Mouse (Mus musculus) olfactory bulb, adult 2 months (tissue): Measurements from ENCODE around the gene Tshz2. TPM values are rescaled to one million over a fixed set of nuclear protein-coding genes. Genes with fewer than 3 reads are reported as not detected.

Source experiments
- H3K27ac ChIP-seq: fragments of 200-500 bp; 2 replicates; pipeline ENCODE4 v1.5.1; 2012; ENCODE audit warnings: low read depth, low read length; ENCODE audit not compliant: insufficient read depth
- H3K4me1 ChIP-seq: fragments of 200-500 bp; 2 replicates; pipeline ENCODE4 v1.6.1; 2012; ENCODE audit warnings: low read length; ENCODE audit not compliant: control insufficient read depth, insufficient read depth
- H3K4me3 ChIP-seq: fragments of 200-500 bp; 2 replicates; pipeline ENCODE4 v1.5.1; 2012; ENCODE audit warnings: mild to moderate bottlenecking, low read depth, low read length, moderate library complexity; ENCODE audit not compliant: insufficient read depth
- CTCF ChIP-seq: fragments of 200-500 bp; IDR thresholded peaks from 2 replicates; pipeline ENCODE4 v1.5.1; 2012; ENCODE audit warnings: low read depth, mild to moderate bottlenecking, low read length, moderate library complexity; ENCODE audit not compliant: insufficient read depth
- POLR2A ChIP-seq: fragments of 200-500 bp; IDR thresholded peaks from 2 replicates; pipeline ENCODE4 v1.6.1; 2012; ENCODE audit warnings: mild to moderate bottlenecking, low read depth, low read length, moderate library complexity; ENCODE audit not compliant: insufficient read depth
- WGBS: fragments of 180-500 bp; shearing (Covaris S2); methylation state at CpG from one replicate; pipeline ENCODE4 v1.1.7; 2018; 5-methylcytosine and 5-hydroxymethylcytosine counted together
- polyA plus RNA-seq: library from polyadenylated mRNA; stranded (reverse); fragments of >200 nt; gene quantifications from 2 replicates; pipeline ENCODE4 v1.2.4, GENCODE M21; 2012; ENCODE audit warnings: low replicate concordance; ENCODE audit not compliant: missing spikeins, insufficient read depth, insufficient read length

Tshz2 gene
- polyA plus RNA-seq, 1 experiment, result not detected

DNA sequence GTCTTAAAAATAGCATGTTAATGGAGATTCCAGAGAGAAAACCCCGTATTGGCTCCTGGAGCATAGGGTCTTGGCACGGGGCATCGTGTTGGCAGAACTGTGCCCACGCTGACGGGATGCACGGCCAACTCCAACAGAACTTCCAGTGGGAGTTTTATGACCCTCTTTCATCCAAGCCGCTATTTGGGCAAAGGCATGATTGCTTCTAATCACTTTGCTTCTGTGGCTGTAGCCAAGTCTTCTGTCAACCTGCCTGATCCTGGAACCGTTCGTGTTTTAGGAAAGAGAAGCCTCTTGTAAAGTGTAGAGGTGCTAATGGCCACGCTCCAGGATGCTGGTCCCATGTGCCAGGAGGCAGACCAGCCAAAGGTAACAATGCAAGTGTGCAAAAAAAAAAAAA lies 350.1 kb downstream of the Tshz2 start:
- Histone ChIP-seq H3K4me1 (no peaks in the 10 kb centered on the region), H3K4me3 (no peak overlapping the region), H3K27ac (no peak overlapping the region)
- TF ChIP-seq POLR2A, result no peak
- TF ChIP-seq CTCF, result no peak
- 24% methylated on average over 10 of the region's 10 CpGs for WGBS

DNA sequence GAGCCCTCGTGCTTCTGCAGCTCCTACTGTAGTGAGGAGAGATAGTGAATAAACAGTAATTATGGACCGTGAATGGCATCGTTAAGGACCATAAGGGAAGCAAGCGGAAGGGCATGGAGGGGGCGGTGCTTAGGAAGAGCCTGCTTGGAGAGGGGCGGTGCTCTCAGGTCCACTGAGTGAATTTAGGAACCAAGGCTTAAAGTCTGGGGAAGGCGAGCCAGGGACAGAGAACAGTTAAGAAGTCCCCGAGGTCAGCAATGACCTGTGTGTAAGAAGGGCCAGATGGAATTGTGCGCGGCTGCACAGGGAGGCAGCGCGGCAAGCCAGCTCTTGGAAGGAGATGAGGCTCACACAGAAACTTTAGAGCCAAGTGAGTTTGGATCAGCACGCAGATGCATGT lies 354.4 kb downstream of the Tshz2 start:
- no peak overlapping the region for H3K27ac ChIP-seq
- 62% methylated on average over 13 of the region's 13 CpGs for WGBS
- TF ChIP-seq CTCF, result no peak
- TF ChIP-seq POLR2A, result no peak
- H3K4me3 ChIP-seq, result no peak overlapping the region
- no peaks in the 10 kb centered on the region for H3K4me1 ChIP-seq

DNA sequence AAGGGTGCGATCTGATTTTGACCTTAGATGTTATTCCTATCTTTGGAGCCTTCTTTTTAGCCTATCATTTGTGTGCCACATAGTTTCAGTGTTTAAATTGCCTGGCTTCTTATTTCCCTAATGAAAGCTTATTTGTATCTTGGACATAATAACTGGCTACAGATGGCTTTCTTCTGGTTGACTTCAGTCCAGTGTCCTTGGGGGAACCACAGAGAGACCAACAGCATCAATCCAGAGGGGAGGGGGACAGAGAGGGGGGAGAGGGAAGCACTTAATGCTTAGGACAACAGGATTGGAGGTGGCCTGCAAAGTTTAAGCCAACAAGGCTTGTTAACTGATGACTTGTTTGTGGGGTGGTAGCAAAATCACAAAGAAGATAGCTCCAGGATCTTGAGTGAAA lies 356.4 kb downstream of the Tshz2 start:
- Histone ChIP-seq H3K27ac (no peak overlapping the region), H3K4me3 (no peak overlapping the region), H3K4me1 (no peaks in the 10 kb centered on the region)
- no peak for TF ChIP-seq POLR2A
- TF ChIP-seq CTCF, result no peak
- 98% methylated on average over 1 of the region's 1 CpGs for WGBS

DNA sequence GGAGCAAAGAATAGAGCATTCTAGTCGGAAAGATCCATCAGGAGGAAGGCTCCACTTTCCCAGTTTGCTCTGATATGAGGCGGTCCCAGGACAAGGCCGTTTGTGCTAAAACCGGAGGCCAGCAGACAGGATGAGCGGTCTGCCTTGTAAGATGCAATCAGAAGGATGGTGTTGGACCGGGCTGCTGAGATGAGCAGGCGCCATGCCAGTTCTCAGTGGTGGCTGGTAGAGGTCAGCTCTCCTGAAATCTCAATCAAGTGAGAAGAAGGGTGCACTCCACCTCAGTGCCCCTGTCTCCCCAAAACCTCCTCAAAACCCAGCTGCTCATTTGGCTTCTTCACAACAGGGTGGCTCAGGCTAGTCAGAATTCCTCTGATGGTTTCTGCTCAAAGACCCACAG lies 358.2 kb downstream of the Tshz2 start:
- TF ChIP-seq CTCF, result no peak
- TF ChIP-seq POLR2A, result no peak
- 95% methylated on average over 7 of the region's 7 CpGs for WGBS
- no peak overlapping the region for H3K27ac ChIP-seq
- H3K4me1 ChIP-seq, result 0 out of 2 replicates have a peak, but pooled peaks cover 2% of the 10 kb centered on the region
- no peak overlapping the region for H3K4me3 ChIP-seq

DNA sequence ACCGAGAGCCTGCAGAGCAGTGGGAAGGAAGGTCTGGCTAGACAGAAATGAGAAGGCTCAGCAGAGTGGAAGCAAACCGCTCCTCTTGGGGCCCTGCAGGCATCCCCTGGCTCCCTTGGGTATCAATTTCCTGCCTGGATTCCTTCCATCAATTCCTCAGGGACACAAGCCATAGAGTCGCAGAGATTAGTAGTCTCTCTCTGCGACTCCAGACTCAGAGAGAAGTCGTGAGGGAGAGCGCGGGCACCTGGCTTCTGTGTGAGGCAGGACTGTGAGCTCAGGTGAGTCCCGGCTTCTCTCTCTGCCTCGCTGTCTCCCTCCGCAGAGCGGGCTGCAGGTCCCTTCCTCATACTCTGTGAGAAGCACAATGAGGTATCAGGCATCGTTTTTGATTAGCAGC lies 363.2 kb downstream of the Tshz2 start:
- Histone ChIP-seq H3K4me1 (0 out of 2 replicates have a peak, but pooled peaks cover 4% of the 10 kb centered on the region), H3K4me3 (no peak overlapping the region), H3K27ac (no peak overlapping the region)
- no peak for TF ChIP-seq POLR2A
- TF ChIP-seq CTCF, result no peak
- WGBS, result 34% methylated on average over 12 of the region's 12 CpGs

DNA sequence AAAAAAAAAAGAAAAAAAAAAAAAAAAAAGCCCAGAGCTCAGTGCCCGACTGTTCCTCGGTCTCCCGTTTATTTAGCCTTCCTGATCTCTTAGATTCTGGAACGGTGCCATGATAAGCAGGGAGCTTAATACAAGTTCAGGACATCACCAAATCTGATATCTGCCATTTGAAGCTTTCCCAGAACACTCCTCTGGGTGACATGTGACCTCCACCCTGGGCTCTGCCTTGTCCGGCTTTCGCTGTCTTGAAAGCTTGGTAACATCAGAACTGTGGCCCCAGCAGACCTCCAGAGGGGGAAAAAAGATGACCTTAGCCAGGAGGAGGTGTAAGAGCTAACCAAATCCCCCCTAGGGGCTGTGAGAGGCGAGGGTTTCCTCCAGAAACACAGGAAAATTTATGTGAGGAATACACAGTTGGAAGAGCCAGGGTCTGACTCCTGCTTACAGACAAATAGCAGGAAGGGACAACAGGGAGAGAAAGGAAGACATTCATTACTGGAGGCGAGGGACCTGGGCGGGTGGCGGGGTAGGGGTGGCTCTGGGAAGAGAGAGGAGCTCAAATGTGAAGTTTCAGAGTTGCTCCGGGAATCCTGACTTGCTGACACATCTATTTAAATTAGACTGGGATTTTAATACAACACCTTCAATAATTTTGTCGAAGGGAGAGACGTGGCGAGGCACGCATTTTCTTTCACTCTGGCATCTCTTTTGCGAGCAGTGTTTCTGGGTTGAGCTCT lies 363.9 kb downstream of the Tshz2 start:
- 49% methylated on average over 16 of the region's 16 CpGs for WGBS
- no peak for TF ChIP-seq CTCF
- no peak for TF ChIP-seq POLR2A
- 0 out of 2 replicates have a peak, but pooled peaks cover 4% of the 10 kb centered on the region for H3K4me1 ChIP-seq
- H3K27ac ChIP-seq, result no peak overlapping the region
- no peak overlapping the region for H3K4me3 ChIP-seq

DNA sequence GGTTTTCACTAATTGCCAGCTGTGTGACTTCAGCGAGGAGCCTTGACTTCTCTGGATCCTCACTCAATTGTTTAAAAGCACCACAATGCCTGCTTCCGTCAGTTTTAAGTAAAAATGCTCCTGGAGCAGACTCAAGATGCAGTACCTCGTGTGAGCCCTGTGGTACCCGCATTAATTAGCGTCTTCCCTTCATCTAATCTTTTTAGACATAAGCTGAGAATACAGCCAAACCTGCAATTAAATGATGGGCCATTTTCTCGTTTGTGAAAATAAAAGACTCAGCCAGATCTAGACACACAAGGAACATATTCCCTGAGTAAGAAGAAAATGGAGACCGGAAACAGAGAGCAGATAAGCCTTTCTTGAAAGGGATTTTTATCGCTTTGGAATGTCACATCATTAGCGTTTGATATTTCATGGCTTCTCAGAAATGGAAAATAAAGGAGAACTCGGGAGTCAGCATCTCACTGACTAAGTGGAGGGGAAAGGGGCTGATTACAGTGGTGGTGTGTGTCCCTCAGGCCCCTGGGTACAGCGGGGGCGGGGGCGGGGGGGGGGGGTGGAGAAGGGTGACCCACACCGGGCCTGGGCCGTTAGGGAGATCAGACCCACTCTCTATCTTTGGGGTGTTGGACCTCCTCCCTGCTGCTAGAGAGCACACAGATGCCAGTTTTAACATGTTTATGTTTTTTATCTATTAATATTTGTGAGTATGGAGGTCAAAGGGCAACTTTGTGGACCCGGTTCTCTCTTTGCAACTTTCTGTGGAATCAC lies 364.6 kb downstream of the Tshz2 start:
- H3K4me1 ChIP-seq, result 0 out of 2 replicates have a peak, but pooled peaks cover 4% of the 10 kb centered on the region
- H3K4me3 ChIP-seq, result no peak overlapping the region
- no peak overlapping the region for H3K27ac ChIP-seq
- TF ChIP-seq POLR2A, result no peak
- TF ChIP-seq CTCF, result no peak
- 45% methylated on average over 16 of the region's 16 CpGs for WGBS

DNA sequence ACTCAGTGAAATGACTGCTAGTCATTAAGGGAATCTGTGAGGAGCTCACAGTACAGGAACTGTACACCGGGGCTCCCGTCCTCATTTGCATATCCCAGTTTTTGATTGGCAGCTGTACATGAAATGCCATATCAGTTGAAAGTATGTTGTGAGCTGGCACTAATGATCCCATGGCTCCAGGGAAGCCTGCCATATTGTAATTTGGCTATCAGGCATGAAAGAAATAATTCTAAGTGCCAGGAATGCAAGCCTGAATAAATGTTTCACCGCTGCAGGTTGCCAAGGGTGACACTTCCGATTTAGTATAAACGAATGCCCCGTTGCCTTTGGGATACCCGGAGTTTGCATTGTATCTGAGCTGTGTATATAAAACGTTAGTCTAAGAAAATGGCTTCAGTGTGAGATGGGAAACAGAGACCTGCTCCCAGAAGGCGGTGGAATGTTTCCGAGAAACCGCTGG lies 366.1 kb downstream of the Tshz2 start:
- no peak overlapping the region for H3K27ac ChIP-seq
- TF ChIP-seq POLR2A (no peak), CTCF (no peak)
- 17% methylated on average over 11 of the region's 11 CpGs for WGBS
- H3K4me1 ChIP-seq, result 0 out of 2 replicates have a peak, but pooled peaks cover 4% of the 10 kb centered on the region
- no peak overlapping the region for H3K4me3 ChIP-seq

DNA sequence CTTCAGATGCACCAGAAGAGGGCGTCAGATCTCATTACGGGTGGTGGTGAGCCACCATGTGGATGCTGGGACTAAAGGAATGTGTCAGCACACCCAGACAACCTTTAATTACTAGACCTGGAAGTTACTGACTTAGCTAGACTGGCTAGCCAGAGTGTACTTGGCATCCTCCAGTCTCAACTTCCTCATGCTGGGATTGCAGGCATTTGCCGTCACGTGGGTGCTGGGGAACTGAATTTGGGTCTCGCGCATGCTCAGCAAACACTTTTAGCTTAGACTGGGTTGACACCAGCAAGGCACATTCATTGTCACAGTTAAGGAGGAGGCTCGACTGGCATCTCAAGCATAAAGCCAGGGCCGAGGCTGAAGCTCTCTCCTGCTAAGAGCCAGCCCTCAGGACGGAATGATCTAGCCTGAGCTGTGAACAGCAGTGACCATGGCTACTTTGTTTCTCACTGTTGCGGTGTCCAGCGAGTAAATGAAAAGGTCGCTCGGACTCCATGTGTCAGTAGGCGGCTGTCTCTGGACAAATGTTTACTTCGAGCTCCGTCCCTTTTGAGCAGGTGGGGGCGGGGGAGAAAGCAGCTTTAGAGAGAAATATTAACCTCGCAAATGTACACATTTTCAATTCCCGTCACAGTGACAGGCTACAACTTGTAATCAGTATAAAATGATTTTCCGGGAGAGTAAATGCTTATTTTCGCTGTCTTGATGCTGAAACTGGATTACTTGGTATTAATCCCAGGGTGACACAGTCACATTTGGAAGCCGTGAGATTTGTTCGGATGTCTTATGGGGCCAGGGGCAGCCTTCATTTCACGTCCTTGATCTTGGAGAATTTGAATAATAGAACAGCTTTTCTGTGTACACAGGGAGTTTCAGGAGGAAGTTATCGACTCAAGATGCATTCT lies 370.0 kb downstream of the Tshz2 start:
- TF ChIP-seq POLR2A, result no peak
- no peak for TF ChIP-seq CTCF
- H3K27ac ChIP-seq, result no peak overlapping the region

More for the DNA sequence above, 370.0 kb downstream of the Tshz2 start:
- no peaks in the 10 kb centered on the region for H3K4me1 ChIP-seq
- 48% methylated on average over 25 of the region's 25 CpGs for WGBS
- no peak overlapping the region for H3K4me3 ChIP-seq
